ENCODE assay signal across 12 mouse cellular contexts in genomic region chr11:103375258-103375657, GRCm38 (mm10). TPM values are rescaled to one million over a fixed set of nuclear protein-coding genes. Genes with fewer than 3 reads are reported as not detected.
DNase-seq lines count a peak whose midpoint lies in the region; ATAC-seq and TF ChIP-seq lines count a peak whose summit lies in the region.
"Had no signal": no experiment of that assay in that cellular context is flagged by ENCODE, and none has a peak within 500 bp of the region (broad histone marks: within the 10 kb centered on the region; RNA-seq: fewer than 3 reads in every experiment).

No protein-coding gene starts in this region.

- ATAC-seq in lung, postnatal 0 days: peak; percentile 46
- ATAC-seq in liver, embryonic 11.5 days (replicated peaks; ENCODE audit: low FRiP score): no peak
- no peak for ATAC-seq in intestine, embryonic 15.5 days

- peak; percentile 49 for TF ChIP-seq EP300 in lung, postnatal 0 days (IDR thresholded peaks at IDR 0.05)

- H3K4me2 ChIP-seq in lung, postnatal 0 days (replicated peaks; ENCODE audit: low read depth, low read length): no peak overlapping the region
- H3K4me2 ChIP-seq in liver, embryonic 11.5 days: no peak overlapping the region
- no peak overlapping the region for H3K4me2 ChIP-seq in intestine, embryonic 15.5 days (replicated peaks)
- H3K4me2 ChIP-seq: neural tube, embryonic 15.5 days had no signal

- no peaks in the 10 kb centered on the region for H3K9me3 ChIP-seq in lung, postnatal 0 days (ENCODE audit: low read length)
- no peaks in the 10 kb centered on the region for H3K9me3 ChIP-seq in liver, embryonic 11.5 days (ENCODE audit: control insufficient read depth, low read length)
- no peaks in the 10 kb centered on the region for H3K9me3 ChIP-seq in intestine, embryonic 15.5 days
- H3K9me3 ChIP-seq: megakaryocyte, embryonic 14.5 days; neural tube, embryonic 15.5 days had no signal

- peaks cover 26% of the 10 kb centered on the region for H3K4me1 ChIP-seq in lung, adult 2 months (ENCODE audit: control insufficient read depth, insufficient read depth, low read length)
- peaks cover 3% of the 10 kb centered on the region; the same call in 1 of the 2 replicates for H3K4me1 ChIP-seq in lung, postnatal 0 days (ENCODE audit: insufficient read depth, low read depth, low read length)
- no peaks in the 10 kb centered on the region for H3K4me1 ChIP-seq in liver, embryonic 11.5 days (replicated peaks; ENCODE audit: control insufficient read depth, insufficient read depth, low read length)
- no peaks in the 10 kb centered on the region for H3K4me1 ChIP-seq in intestine, embryonic 15.5 days (replicated peaks)

- peak; percentile 56 for DNase-seq in cerebellum, adult 9-11 months
- DNase-seq in cerebellum, adult 11 months: no peak
- DNase-seq in lung, adult 18-20 months: peak; percentile 44 to 62
- no peak for DNase-seq in lung, adult 2 months
- peak; percentile 70 for DNase-seq in lung, postnatal 0 days (ENCODE audit: low spot score)
- DNase-seq in thymus, postnatal 36 days: peak; percentile 74 to 85
- DNase-seq in liver, embryonic 11.5 days (ENCODE audit: low spot score): no peak
- DNase-seq: left cerebral cortex, postnatal 4 days had no signal

- TF ChIP-seq CTCF in lung, adult 2 months (IDR thresholded peaks at IDR 0.05; ENCODE audit: insufficient read depth, low read length): no peak
- TF ChIP-seq CTCF in lung, postnatal 0 days (IDR thresholded peaks at IDR 0.05): no peak

- no peak for TF ChIP-seq POLR2A in lung, adult 2 months (IDR thresholded peaks at IDR 0.05; ENCODE audit: borderline replicate concordance, extremely low read depth, low read depth, low read length)

- H3K27ac ChIP-seq in lung, postnatal 0 days (ENCODE audit: low read length): peak overlapping the region; percentile 33; the same call in 1 of the 2 replicates
- H3K27ac ChIP-seq in liver, embryonic 11.5 days (ENCODE audit: low read depth, low read length): no peak overlapping the region
- no peak overlapping the region for H3K27ac ChIP-seq in intestine, embryonic 15.5 days
- H3K27ac ChIP-seq: neural tube, embryonic 15.5 days had no signal

- 18% methylated on average over 1 of the region's 1 CpGs for WGBS in lung, adult 2 months
- WGBS in lung, postnatal 0 days: 20% methylated on average over 1 of the region's 1 CpGs
- WGBS in liver, embryonic 11.5 days: 48% methylated on average over 1 of the region's 1 CpGs
- 82% methylated on average over 1 of the region's 1 CpGs for WGBS in intestine, embryonic 15.5 days

- no peak overlapping the region for H3K9ac ChIP-seq in lung, postnatal 0 days (replicated peaks; ENCODE audit: low read depth)
- H3K9ac ChIP-seq in liver, embryonic 11.5 days (ENCODE audit: low read depth, low read length): no peak overlapping the region
- H3K9ac ChIP-seq in intestine, embryonic 15.5 days: no peak overlapping the region
- H3K9ac ChIP-seq: neural tube, embryonic 15.5 days had no signal

- H3K36me3 ChIP-seq in lung, postnatal 0 days (ENCODE audit: insufficient read depth, low read length): peaks cover 12% of the 10 kb centered on the region; the same call in 1 of the 2 replicates
- H3K36me3 ChIP-seq in liver, embryonic 11.5 days (ENCODE audit: control insufficient read depth, insufficient read depth, low read length): peaks cover 8% of the 10 kb centered on the region
- peaks cover 8% of the 10 kb centered on the region; the same call in 1 of the 2 replicates for H3K36me3 ChIP-seq in intestine, embryonic 15.5 days

- H3K27me3 ChIP-seq in lung, postnatal 0 days (replicated peaks; ENCODE audit: insufficient read depth, low read length): no peaks in the 10 kb centered on the region
- no peaks in the 10 kb centered on the region for H3K27me3 ChIP-seq in liver, embryonic 11.5 days (replicated peaks; ENCODE audit: control insufficient read depth, insufficient read depth, low read length)
- no peaks in the 10 kb centered on the region for H3K27me3 ChIP-seq in intestine, embryonic 15.5 days (replicated peaks)
- H3K27me3 ChIP-seq: CH12.LX; megakaryocyte, embryonic 14.5 days; neural tube, embryonic 15.5 days had no signal

- H3K4me3 ChIP-seq in lung, adult 2 months (replicated peaks; ENCODE audit: extremely low read depth, low read depth, low read length): no peak overlapping the region
- H3K4me3 ChIP-seq in lung, postnatal 0 days (ENCODE audit: low read depth, low read length): no peak overlapping the region
- H3K4me3 ChIP-seq in liver, embryonic 11.5 days (ENCODE audit: low read depth, low read length): no peak overlapping the region
- H3K4me3 ChIP-seq in intestine, embryonic 15.5 days (replicated peaks): no peak overlapping the region
- H3K4me3 ChIP-seq: megakaryocyte, embryonic 14.5 days; neural tube, embryonic 15.5 days had no signal

RNA-seq across cellular contexts. Expression of gene Arhgap27, which starts 11.8 kb away (rescaled TPM):
- polyA plus RNA-seq in lung, adult 2 months (2012; rRNA removed): 71.4 and 83.7 TPM in 2 replicates
- polyA plus RNA-seq in lung, postnatal 0 days (2015; fragmentation: Nextera tagmentation; extraction: Ambion mirVana): 18.5 and 20.0 TPM in 2 replicates
- polyA plus RNA-seq in liver, embryonic 11.5 days (2014; fragmentation: Nextera tagmentation; extraction: Ambion mirVana): 5.0 and 5.1 TPM in 2 replicates
- 33.0 and 36.2 TPM in 2 replicates for polyA plus RNA-seq in intestine, embryonic 15.5 days (2015; fragmentation: Nextera tagmentation; extraction: Ambion mirVana)

RNA-seq across cellular contexts. Expression of gene Plekhm1, which starts 37.2 kb away (rescaled TPM):
- polyA plus RNA-seq in lung, adult 2 months (2012; rRNA removed): 23.9 and 28.0 TPM in 2 replicates
- 8.1 and 9.4 TPM in 2 replicates for polyA plus RNA-seq in lung, postnatal 0 days (2015; fragmentation: Nextera tagmentation; extraction: Ambion mirVana)
- 7.6 and 9.1 TPM in 2 replicates for polyA plus RNA-seq in liver, embryonic 11.5 days (2014; fragmentation: Nextera tagmentation; extraction: Ambion mirVana)
- 5.6 and 6.2 TPM in 2 replicates for polyA plus RNA-seq in intestine, embryonic 15.5 days (2015; fragmentation: Nextera tagmentation; extraction: Ambion mirVana)

Comparison
In these comparisons a context has a peak if more than half of its experiments do, and no peak if none do; other contexts are left out.
1. DNase-seq: peak in cerebellum, adult 9-11 months (single experiment), lung, adult 18-20 months (2 of 2), lung, postnatal 0 days (single experiment) and thymus, postnatal 36 days (2 of 2); none in cerebellum, adult 11 months (single experiment), lung, adult 2 months (single experiment) and liver, embryonic 11.5 days (single experiment).